In the genomic region with DNA sequence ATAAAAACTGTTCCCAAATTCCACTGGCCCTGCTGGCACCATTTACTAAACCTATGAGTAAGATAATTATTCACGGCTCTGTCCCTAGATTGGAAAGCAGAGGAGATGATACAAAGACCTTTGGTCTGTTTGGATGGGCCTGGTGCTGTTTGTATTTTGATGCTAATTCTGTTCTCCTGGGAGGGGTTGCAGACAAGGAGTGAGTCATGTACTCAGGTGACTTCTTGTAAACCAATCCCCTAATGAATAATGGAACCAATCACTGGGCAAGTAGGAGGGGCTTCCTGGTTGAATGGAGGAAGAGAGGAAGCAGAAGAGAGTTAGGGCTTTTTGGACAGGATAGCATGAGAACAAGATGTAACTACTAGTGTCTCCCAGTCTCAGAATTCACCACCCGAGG, we compare ENCODE assay signal across 23 mouse cellular contexts.
"Had no signal": no experiment of that assay in that cellular context is flagged by ENCODE, and none has a peak within 500 bp of the region (broad histone marks: within the 10 kb centered on the region; RNA-seq: fewer than 3 reads in every experiment).

No protein-coding gene starts in this region.

- H3K36me3 ChIP-seq: heart, embryonic 10.5 days; heart, embryonic 12.5 days; intestine, embryonic 15.5 days; kidney, embryonic 15.5 days; limb, embryonic 10.5 days; limb, embryonic 12.5 days; liver, embryonic 13.5 days; liver, embryonic 15.5 days had no signal

- H3K9me3 ChIP-seq: heart, embryonic 10.5 days; heart, embryonic 12.5 days; intestine, embryonic 15.5 days; kidney, embryonic 15.5 days; limb, embryonic 10.5 days; limb, embryonic 12.5 days; liver, embryonic 13.5 days; liver, embryonic 15.5 days had no signal

- H3K27ac ChIP-seq: gastrocnemius, adult 2 months; heart, embryonic 10.5 days; hindbrain, embryonic 14.5 days; intestine, embryonic 15.5 days; kidney, embryonic 15.5 days; kidney, postnatal 0 days; limb, embryonic 10.5 days; limb, embryonic 12.5 days; liver, embryonic 13.5 days; liver, embryonic 15.5 days had no signal

- H3K9ac ChIP-seq: heart, embryonic 12.5 days; hindbrain, embryonic 14.5 days; intestine, embryonic 15.5 days; kidney, embryonic 15.5 days; limb, embryonic 12.5 days; liver, embryonic 13.5 days; liver, embryonic 15.5 days had no signal

- DNase-seq: gastrocnemius, adult 2 months; gastrocnemius, postnatal 10 days; gastrocnemius, postnatal 25 days; heart, adult 18-20 months; heart, postnatal 10 days; kidney, adult 2 months; kidney, adult 9 months; kidney, postnatal 14 days; kidney, postnatal 36 days; layer of hippocampus, adult 9-11 months; layer of hippocampus, postnatal 36 days; liver; liver, embryonic 13.5 days had no signal

- H3K4me2 ChIP-seq: heart, embryonic 12.5 days; hindbrain, embryonic 14.5 days; intestine, embryonic 15.5 days; kidney, embryonic 15.5 days; limb, embryonic 12.5 days; liver, embryonic 11.5 days; liver, embryonic 13.5 days; liver, embryonic 15.5 days had no signal

- H3K27me3 ChIP-seq: heart, embryonic 12.5 days; intestine, embryonic 15.5 days; kidney, embryonic 15.5 days; limb, embryonic 12.5 days; liver, embryonic 13.5 days; liver, embryonic 15.5 days had no signal

- H3K4me3 ChIP-seq: gastrocnemius, adult 2 months; heart, embryonic 10.5 days; heart, embryonic 12.5 days; intestine, embryonic 15.5 days; kidney, embryonic 15.5 days; limb, embryonic 10.5 days; limb, embryonic 12.5 days; liver, embryonic 13.5 days; liver, embryonic 15.5 days had no signal

- H3K4me1 ChIP-seq: heart, embryonic 10.5 days; heart, embryonic 12.5 days; intestine, embryonic 15.5 days; kidney, embryonic 15.5 days; limb, embryonic 10.5 days; limb, embryonic 12.5 days; liver, embryonic 13.5 days; liver, embryonic 15.5 days had no signal
